Mouse (Mus musculus) megakaryocyte, embryonic 14.5 days (primary cell): ENCODE results near the gene Etfa.

Source experiments
- FLI1 ChIP-seq: IDR thresholded peaks from 2 replicates; pipeline ENCODE4 v1.6.1; 2012; ENCODE audit warnings: low read length, inconsistent platforms, mixed read lengths
- GATA1 ChIP-seq: IDR thresholded peaks from 3 replicates; pipeline ENCODE4 v1.6.1; 2012; ENCODE audit warnings: mixed read lengths, low read length, inconsistent platforms, borderline replicate concordance

- TF ChIP-seq GATA1 (no peak), FLI1 (no peak)
Observed at GRCm38 (mm10) chr9:55425271-55425810, 86.7 kb downstream of the Etfa start.
